Mouse (Mus musculus): Measurements from ENCODE around the gene Snrk. TPM values are rescaled to one million over a fixed set of nuclear protein-coding genes. Genes with fewer than 3 reads are reported as not detected.

Snrk gene
- total RNA-seq, 2 experiments from 2014 or later = 108 to 117 TPM

DNA sequence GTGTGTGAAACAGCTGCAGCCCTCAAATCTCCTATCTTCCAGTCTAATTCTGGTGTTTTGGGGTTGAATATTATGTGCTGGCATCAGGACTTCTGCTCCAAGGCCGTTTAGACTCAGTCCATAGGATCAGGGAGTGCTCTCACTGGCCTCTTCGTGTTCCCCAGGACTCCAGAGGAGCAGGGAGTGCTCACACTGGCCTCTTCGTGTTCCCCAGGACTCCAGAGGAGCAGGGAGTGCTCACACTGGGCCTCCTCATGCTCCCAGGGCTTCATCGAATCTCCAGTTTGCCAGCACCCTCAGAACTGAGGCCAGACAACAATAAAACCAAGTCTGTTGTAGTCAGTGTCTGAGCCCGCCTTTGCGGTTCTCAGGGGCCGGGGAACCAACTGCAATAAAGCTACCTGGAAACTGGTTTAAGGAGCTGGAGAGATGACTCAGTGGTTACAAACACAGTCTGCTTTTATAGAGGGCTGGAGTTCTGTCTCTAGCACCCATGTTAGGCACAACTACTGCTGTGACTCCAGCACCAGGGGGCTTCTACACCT, 12.7 kb upstream of the Snrk start:
- intact Hi-C loops (cut with DNase I) = no loop called here

DNA sequence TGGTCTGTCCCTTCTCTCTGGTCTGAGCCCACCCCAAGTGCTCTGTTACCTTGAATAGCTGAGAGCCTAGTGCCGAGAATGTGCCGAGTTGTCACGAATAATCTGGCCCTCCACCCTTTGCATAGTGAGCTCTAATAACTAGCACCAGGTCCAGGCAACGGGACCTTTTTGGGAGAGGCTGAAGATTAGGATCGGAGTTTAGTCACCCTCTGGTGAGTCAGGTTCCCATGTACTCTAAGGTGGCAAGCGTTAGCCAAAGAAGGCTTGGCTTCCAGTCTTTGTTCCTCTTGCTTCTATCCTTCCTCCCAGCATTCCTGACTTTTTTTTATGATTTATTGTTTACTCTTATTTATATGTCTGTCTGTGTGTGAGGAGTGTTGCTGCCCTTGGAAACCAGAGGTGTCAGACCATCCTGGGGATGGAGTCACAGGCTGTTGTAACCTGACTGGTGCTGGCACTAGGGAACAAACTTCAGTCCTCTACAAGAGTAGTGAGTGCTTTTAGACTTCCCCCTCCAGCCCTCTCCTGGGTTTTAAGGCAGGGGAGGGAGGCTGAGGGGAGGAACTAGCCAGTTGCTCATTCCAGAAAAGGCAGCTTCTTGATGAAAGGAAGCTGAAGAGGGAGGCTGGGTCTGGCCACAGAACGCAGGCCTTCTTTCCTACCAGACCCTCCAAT, 9.2 kb upstream of the Snrk start:
- DNase-seq (ENCODE audit: low spot score in 2 of 2) = no peak
- intact Hi-C loops (cut with DNase I) = no loop called here

More for the DNA sequence above, 12.7 kb upstream of the Snrk start:
- no peak for DNase-seq (ENCODE audit: low spot score in 2 of 2)

DNA sequence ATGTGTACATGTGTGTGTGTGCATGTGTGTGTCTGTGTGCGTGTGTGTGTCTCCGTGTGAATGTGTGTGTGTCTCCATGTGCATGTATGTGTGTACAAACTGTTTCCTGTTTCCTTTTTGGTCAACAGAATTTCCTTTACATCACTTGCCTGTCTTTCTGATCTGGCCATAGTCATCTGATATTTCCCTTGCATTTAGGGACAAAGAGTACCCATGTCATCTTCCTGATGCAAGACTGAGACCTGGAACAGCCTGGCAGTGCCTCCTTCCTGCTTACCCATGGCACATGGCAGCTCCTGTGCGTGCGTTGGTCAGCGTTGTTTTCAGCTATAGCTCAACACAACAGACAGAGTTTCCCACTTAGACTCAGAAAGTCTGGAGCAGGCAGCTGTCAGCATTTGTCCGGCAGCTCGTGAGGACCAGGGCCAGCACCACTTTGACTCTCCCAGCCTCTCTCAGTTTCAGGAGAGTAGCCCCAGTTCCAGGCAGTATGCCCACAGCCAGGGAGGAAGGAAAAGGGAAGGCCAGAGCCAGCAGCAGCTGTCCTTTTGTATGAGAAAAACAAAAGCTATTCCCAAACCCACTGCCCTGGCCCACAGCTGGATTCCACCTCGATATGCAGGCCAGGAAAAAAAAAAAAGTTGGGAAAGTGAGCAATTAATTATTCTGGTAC, 7.4 kb upstream of the Snrk start:
- intact Hi-C loops (cut with DNase I) = no loop called here
- DNase-seq (ENCODE audit: low spot score in 2 of 2) = peak in 1 of 2 experiments; percentile 14

DNA sequence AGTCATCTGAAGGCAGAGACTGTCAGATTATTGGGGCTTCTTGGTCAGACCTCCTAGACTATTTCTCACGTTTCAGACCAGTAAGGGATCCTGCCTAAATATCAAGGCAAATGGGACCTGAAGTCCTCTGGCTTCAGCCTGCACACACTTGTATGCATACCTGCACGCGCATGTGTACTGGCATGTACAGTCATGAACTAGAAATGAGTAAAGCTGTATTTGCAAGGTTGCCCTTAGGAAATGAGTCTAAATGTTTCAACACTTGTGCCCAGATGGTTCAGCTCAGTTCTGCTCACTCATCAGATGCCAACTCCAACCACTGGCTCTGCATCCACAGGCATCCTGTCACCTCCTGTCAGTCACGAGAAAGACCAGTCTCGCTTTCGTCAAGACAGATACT, 6.6 kb upstream of the Snrk start:
- no peak for DNase-seq (ENCODE audit: low spot score in 2 of 2)
- intact Hi-C loops (cut with DNase I) = no loop called here

DNA sequence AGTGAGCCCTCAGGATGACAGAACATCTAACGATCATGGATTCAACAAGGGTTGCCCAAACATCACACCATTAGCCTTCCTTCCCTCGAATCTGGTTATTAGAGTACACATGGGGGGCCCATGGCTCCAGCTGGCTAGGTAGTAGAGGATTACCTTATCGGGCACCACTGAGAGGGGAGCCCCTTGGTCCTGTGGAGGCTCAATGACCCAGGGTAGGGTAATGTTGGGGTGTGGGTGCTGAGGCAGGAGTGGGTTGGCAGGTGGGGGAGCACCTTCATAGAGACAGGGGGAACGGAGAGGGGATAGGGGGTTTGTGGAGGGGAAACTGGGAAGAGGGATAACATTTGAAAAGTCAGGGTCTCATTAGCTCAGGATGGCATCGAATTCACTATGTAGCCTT, 6.1 kb upstream of the Snrk start:
- intact Hi-C loops (cut with DNase I) = no loop called here
- DNase-seq (ENCODE audit: low spot score in 2 of 2) = no peak

DNA sequence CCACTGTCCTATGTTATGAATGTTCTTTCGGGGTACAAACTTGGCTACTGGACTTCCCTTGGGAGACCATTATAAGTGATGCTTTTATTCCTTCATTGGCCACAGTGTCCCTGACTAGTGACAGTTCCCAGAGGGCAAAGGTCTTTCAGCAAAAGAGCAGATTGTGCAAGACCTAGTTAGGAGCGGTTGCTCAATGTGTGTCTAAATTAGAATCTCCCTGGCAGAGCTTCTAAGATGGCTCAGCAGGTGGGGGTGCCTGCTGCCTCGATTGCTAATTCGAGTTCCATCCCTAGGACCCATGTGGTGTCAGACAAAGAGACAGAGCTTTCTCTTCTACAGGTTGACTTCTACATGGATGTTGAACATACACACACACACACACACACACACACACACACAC, 1.5 kb upstream of the Snrk start:
- intact Hi-C loops (cut with DNase I) = loop anchor here (5.0 kb wide), 1 partner anchor 93 kb away; no protein-coding TSS in a partner anchor
- DNase-seq (ENCODE audit: low spot score in 2 of 2) = no peak

DNA sequence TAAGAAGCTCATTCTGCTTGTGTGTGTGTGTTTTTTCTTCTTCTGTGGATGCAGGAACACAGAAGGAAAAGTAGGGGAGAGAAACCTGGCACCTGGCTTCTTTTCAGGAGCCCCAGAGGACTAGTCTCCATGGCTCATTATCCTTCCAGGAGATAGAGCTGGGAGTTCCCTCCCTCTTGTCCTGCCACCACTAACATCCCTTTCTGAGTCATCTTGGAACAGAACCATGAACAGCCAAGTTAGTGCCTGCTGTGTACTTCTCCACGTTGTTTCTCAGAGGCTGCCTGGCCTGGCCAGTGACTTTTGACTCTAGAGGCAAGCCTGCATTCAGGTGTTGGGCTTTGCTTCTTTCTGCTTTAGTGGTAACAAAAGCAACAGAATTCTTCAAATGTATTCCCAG, 707 bp upstream of the Snrk start:
- intact Hi-C loops (cut with DNase I) = loop anchor here (5.0 kb wide), 1 partner anchor 94 kb away; no protein-coding TSS in a partner anchor
- DNase-seq (ENCODE audit: low spot score in 2 of 2) = no peak

DNA sequence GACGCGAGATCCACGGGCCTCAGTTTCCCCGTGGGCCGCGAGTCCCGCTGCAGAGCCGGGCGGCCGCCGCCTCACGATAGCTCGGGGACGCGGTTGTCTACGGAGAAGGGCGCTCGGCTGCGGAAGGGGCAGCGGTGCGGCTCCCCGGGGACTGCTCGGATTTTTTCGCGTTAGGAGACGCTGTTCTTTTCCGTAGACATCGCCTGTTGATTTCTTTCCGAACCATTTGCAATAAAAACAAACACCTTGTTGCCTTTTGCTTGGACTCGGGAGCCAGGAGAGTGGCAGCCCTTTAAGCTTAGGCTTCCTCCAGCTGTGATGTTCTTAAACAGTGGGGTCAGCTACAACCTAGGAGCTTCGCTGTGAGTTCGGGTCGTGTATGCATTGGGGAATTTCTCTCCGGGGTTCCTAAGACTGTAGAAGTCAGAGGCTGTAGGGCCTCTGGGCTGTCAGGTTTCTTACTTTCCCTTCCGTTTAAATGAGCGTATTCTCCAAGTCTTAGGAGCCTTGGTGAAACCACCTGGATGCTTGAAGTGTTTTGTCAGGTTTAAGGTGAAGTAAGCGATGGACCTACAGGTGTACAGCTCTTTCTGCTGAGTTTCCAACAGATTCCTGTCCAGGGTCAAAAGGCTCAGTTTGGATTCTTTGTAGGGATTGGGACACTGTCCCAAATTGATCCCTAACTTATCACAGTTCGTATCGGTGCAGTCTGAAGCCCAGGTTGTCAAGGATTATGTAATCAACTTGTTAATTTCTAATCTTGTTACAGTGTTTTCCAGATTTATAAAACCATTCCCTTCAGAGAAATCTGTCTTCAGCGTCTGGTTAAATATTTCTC, 845 bp downstream of the Snrk start:
- intact Hi-C loops (cut with DNase I) = loop anchor here (5.0 kb wide), 1 partner anchor 96 kb away; no protein-coding TSS in a partner anchor
- DNase-seq (ENCODE audit: low spot score in 2 of 2) = peak in 1 of 2 experiments; percentile 48

DNA sequence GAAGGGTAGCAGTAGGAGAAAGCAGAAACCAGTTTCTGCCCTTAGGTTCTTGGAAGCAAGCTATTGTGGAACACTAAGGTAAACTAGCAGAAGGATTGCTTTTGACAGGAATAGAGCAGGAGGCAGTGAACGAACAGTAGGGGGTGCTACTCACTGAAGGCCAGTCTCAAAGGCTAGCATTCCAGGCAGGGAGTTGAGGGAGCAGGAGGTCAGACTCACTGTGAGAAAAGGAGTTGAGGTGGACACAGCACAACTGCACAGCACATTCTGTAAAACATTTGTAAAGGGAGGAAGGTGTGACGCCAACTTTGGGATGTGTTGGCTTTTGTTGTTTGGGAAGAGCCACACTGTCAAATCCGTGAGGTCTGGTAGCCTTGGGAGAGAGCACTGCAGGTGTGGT, 3.0 kb downstream of the Snrk start:
- intact Hi-C loops (cut with DNase I) = no loop called here

DNA sequence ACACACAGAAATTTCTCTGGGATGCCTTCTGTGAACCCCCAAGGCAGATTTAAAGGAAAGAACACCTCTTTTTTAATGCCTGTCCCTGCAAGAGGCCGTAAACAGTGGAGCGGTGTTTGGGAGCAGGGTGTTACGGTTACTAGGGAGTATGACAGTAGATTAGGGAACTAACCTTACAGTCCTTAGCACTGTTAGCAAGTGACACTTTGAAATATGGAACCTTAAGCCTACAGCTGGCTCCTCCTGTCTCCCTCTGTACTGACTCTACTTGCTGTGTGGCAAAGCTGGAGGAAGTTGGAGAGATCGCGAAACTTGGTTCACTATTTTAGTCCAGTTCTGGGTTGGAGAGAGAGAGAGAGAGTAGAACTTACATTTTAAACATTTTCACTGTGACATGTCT, 5.0 kb downstream of the Snrk start:
- intact Hi-C loops (cut with DNase I) = no loop called here
- DNase-seq (ENCODE audit: low spot score in 2 of 2) = no peak

More for the DNA sequence above, 3.0 kb downstream of the Snrk start:
- peak in 1 of 2 experiments; percentile 19 for DNase-seq (ENCODE audit: low spot score in 2 of 2)

DNA sequence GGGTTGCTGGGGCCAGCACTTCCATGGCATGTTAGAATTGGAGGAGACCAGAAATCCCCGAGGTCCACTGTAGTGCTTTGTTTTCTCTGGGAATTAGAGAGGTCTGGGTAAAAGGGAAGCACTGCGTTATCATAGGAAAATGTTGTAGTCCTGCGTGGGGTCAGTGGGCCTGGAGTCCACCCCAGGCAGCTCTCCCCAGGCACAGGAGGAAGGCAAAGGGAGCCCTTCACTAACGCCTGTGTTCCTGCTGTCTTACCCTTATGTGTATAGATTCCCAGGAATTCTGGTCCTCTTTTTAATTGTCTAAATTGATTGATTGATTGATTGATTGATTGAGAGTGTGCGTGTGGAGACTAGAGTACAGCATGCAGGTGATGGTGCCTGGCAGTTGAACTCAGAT, 6.1 kb downstream of the Snrk start:
- intact Hi-C loops (cut with DNase I) = no loop called here

DNA sequence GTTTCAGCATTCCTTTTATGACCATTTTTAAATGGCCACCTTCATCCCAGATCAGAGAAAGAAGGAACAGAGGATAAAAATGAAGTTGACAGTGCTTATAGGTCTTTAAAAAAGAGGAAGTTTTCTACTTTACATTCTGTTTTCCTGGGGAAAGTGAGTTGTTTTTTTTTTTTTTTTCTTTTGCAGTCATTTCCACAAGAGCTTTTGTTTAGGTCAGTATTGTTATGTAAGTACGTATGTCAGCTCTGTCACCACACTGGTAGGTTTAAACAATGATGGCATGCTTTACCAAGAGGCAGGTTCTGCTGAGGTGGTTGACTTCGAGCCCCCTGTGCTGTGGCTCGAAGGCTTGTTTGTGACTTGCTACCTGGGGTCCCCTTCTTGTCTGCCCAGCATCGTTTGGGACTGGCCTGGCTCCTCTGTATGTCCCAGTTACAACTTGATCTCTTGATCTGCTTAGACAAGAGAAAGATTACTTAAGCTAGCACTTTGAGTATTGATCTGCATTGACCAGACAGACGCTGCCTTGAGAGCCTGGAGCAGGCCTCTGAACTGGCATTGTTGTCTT, 8.7 kb downstream of the Snrk start:
- DNase-seq (ENCODE audit: low spot score in 2 of 2) = no peak
- intact Hi-C loops (cut with DNase I) = no loop called here

More for the DNA sequence above, 6.1 kb downstream of the Snrk start:
- DNase-seq (ENCODE audit: low spot score in 2 of 2) = no peak

DNA sequence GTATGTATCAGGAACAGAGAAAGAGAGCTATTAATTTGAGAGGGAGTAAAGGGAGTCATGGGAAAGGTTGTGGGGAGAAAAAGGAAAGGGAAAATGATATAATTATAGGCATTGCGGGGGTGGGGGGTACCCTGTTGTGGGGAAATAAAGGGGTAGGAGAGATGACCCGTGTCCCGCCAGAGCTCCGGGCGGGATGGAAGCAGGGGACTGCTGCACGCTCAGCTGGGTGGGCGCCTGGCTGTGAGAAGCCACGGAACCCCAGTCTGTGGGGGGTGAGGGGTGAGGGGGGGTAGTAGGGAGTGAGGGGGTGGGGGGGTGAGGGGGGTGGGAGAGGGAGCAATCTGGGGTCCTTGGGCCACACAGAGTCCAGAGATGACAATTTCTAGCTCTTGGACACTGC, 9.7 kb downstream of the Snrk start:
- no peak for DNase-seq (ENCODE audit: low spot score in 2 of 2)
- intact Hi-C loops (cut with DNase I) = no loop called here

DNA sequence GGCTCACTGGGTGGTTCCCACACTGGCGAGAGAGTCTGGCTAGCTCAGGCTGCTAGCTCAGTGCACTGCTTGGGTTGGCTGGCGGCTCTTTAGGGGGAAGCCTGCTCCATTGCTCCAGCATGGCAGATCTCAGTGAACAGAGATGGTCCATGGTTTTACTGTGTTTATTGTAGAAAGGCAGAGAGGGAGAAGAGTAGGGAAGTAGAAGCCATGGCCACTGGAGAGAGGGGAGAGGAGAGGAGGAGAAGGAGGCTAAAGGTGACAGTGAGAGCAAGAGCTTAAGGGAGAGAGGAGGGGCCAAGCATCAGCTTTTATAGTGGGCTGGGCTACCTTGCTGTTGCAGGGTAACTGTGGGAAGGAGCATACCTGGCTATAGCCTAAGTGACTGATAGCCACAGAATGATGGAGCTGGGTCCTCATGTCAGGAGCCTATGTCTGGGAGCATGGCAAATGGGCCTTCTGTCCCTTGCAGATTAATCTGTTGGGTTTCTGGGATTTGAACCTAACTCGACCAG, 10.3 kb downstream of the Snrk start:
- intact Hi-C loops (cut with DNase I) = no loop called here

DNA sequence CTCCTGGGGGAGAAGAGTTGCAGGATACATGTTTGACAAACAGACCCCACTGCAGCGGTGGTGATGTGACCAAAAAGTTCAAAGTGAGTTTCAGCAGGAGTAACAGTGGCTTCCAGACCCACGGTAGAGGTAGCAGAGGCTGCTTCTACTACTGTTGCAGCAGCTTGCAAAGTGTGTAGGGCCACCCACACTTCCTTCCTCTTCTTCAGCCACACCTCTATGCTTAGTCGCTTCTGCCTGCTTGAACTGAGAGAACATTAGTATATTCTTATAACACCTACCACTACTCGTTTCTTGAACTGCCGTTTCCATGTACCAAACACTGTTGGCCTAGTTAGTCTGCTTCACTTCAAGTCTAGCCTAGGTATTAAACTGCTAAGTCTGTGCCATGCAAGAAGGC, 11.6 kb downstream of the Snrk start:
- DNase-seq (ENCODE audit: low spot score in 2 of 2) = no peak
- intact Hi-C loops (cut with DNase I) = no loop called here

More for the DNA sequence above, 10.3 kb downstream of the Snrk start:
- DNase-seq (ENCODE audit: low spot score in 2 of 2) = no peak

DNA sequence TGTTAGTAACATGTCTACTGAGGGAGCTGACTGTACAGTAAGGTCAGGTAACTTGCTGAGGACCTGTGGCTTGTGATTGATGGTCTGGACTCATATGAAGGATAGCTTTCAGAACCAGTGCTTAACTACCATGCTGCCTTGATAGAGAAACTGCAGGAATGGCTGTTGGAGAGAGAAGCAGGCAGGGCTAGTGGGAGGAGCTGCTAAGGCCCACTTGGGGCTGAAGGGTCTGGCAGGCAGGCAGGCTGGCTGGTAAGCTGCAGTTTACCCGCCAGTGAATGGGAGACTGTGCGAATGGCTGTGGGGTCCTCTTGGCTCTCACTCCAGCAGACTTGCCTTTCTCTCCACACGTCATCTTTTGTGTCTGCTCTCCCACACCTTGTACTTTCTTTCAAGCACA, 13.6 kb downstream of the Snrk start:
- DNase-seq (ENCODE audit: low spot score in 2 of 2) = no peak
- intact Hi-C loops (cut with DNase I) = no loop called here

DNA sequence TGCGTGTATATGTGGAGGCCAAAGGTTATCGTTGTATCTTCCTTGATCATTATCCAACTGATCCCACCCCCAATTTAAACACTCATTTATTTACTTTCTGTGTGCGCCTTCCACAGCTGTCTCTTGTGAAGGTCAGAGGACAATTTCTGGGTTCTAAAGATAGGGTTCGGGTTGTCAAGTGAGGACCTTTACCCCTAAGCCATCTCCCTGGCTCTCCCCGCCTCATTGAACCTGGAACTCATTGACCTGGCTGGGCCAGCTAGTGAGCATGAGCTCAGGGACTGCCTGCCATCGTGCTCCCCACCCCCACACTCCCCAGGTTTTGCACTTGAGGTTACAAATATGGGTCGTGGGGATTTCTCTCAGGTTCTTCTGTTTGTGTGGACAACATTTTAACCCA, 15.1 kb downstream of the Snrk start:
- intact Hi-C loops (cut with DNase I) = no loop called here

DNA sequence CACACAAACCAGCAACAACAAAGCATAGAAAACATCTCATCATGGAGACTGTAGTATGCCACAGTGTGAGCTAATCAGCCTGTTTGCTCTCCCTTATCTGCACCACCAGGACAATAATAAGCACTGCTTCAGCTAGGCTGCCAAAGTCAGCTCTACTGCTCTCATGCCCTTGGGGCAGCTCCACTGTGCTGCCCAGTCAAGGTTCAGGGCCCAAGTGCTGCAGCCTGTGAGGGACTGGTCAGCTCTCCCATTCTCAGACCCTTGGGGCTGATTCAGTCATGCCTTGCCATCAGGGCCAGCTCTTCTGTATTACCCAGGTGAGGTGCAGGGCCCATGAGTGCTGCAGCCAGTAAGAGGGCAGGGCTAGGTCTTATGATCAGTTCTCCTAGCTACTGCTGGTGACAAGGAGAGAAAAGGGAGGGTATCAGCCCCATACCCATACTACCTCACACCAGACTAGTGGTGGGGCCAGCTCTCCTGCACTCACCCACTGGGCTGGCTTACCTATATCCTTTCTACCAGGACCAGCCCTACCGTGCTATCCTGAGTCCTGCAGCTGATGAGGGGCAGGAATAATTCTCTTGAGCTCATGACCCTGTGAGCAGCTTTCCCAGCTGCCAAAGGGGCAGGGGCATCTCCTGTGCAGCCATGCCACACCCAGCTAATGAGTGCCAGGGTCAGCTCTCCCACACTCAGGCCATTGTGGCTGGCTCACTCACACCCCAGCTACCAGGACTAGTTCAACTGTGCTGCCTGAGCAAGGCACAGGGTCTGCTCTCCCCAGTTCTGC, 18.2 kb downstream of the Snrk start:
- intact Hi-C loops (cut with DNase I) = no loop called here
- no peak for DNase-seq (ENCODE audit: low spot score in 2 of 2)

More for the DNA sequence above, 15.1 kb downstream of the Snrk start:
- no peak for DNase-seq (ENCODE audit: low spot score in 2 of 2)

DNA sequence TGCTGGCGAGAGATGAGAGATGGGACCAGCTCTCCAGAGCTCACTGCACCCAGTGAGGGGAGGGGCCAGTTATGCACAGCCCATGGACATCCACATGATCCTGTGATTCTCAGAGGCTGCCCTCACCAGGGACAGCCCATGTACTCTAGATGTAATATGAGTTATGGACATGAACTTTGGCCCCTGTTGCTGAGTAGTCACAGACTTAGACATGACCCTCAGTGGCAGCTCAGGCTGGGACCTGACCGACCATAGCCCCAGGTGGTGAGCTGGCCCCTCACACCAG, 18.8 kb downstream of the Snrk start:
- intact Hi-C loops (cut with DNase I) = no loop called here
- DNase-seq (ENCODE audit: low spot score in 2 of 2) = no peak

Data from left cerebral cortex, postnatal 36 days (tissue).